ENCODE assay signal across 28 mouse cellular contexts in the genomic region with DNA sequence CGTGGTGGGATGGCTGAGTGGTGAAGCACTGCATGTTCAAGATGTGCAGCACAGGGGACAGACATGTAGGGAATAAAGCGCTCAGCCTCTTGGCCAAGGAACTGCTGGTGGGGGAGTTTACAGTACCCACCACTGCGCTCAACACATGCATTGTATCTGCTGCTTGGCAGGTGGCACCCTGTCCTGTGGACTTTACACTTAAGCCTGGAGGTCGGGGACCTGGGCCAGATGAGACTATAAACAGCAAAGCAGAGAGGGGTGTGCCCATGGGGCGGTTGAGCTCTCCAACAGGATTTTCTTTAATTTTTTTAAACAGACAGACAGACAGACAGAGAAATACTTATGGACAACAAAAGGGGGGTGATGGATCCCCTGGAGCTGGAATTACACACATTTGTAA. TPM values are rescaled to one million over a fixed set of nuclear protein-coding genes. Genes with fewer than 3 reads are reported as not detected.
DNase-seq lines count a peak whose midpoint lies in the region; ATAC-seq and TF ChIP-seq lines count a peak whose summit lies in the region.
"Had no signal": no experiment of that assay in that cellular context is flagged by ENCODE, and none has a peak within 500 bp of the region (broad histone marks: within the 10 kb centered on the region; RNA-seq: fewer than 3 reads in every experiment).

No protein-coding gene starts in this region.

- H3K27me3 ChIP-seq in hindbrain, embryonic 15.5 days = no peaks in the 10 kb centered on the region
- no peaks in the 10 kb centered on the region for H3K27me3 ChIP-seq in hindbrain, postnatal 0 days (ENCODE audit: insufficient read depth, low read length)
- H3K27me3 ChIP-seq in kidney, embryonic 14.5 days (ENCODE audit: control insufficient read depth, insufficient read depth, low read length) = no peaks in the 10 kb centered on the region
- no peaks in the 10 kb centered on the region for H3K27me3 ChIP-seq in kidney, embryonic 15.5 days
- no peaks in the 10 kb centered on the region for H3K27me3 ChIP-seq in stomach, postnatal 0 days (ENCODE audit: control insufficient read depth, insufficient read depth, low read length)
- H3K27me3 ChIP-seq: heart, embryonic 15.5 days; liver, embryonic 15.5 days; lung, embryonic 15.5 days; neural tube, embryonic 12.5 days had no signal

- H3K4me1 ChIP-seq in hindbrain, embryonic 15.5 days (replicated peaks) = peaks cover 3% of the 10 kb centered on the region; the same call in 1 of the 2 replicates
- no peaks in the 10 kb centered on the region for H3K4me1 ChIP-seq in hindbrain, postnatal 0 days (ENCODE audit: insufficient read depth, low read length)
- no peaks in the 10 kb centered on the region for H3K4me1 ChIP-seq in kidney, embryonic 14.5 days (ENCODE audit: control insufficient read depth, insufficient read depth, low read length)
- peaks cover 5% of the 10 kb centered on the region; the same call in 1 of the 2 replicates for H3K4me1 ChIP-seq in kidney, embryonic 15.5 days
- no peaks in the 10 kb centered on the region for H3K4me1 ChIP-seq in stomach, postnatal 0 days (replicated peaks; ENCODE audit: control insufficient read depth, insufficient read depth)
- H3K4me1 ChIP-seq: lung, embryonic 15.5 days; neural tube, embryonic 12.5 days had no signal

- no peak for TF ChIP-seq CTCF in hindbrain, postnatal 0 days (IDR thresholded peaks at IDR 0.05; ENCODE audit: low read depth)
- TF ChIP-seq CTCF in stomach, postnatal 0 days (IDR thresholded peaks at IDR 0.05; ENCODE audit: low read depth) = no peak

- no peak for TF ChIP-seq EP300 in stomach, postnatal 0 days (optimal IDR thresholded peaks at IDR 0.05)

- H3K9ac ChIP-seq in hindbrain, embryonic 15.5 days = no peak overlapping the region
- no peak overlapping the region for H3K9ac ChIP-seq in hindbrain, postnatal 0 days (replicated peaks; ENCODE audit: low read length)
- H3K9ac ChIP-seq in kidney, embryonic 14.5 days (ENCODE audit: low read depth, low read length) = no peak overlapping the region
- H3K9ac ChIP-seq in kidney, embryonic 15.5 days = no peak overlapping the region
- no peak overlapping the region for H3K9ac ChIP-seq in stomach, postnatal 0 days (ENCODE audit: low read length)
- H3K9ac ChIP-seq: heart, embryonic 15.5 days; liver, embryonic 15.5 days; lung, embryonic 15.5 days; neural tube, embryonic 12.5 days had no signal

- H3K4me2 ChIP-seq in hindbrain, embryonic 15.5 days = no peak overlapping the region
- no peak overlapping the region for H3K4me2 ChIP-seq in hindbrain, postnatal 0 days (ENCODE audit: low read depth, low read length)
- H3K4me2 ChIP-seq in kidney, embryonic 14.5 days (replicated peaks; ENCODE audit: low read depth, low read length) = no peak overlapping the region
- H3K4me2 ChIP-seq in kidney, embryonic 15.5 days = no peak overlapping the region
- no peak overlapping the region for H3K4me2 ChIP-seq in stomach, postnatal 0 days (replicated peaks; ENCODE audit: low read depth)
- H3K4me2 ChIP-seq: heart, embryonic 15.5 days; liver, embryonic 15.5 days; lung, embryonic 15.5 days; midbrain, embryonic 11.5 days; neural tube, embryonic 12.5 days had no signal

- 0 out of 2 replicates have a peak, but pooled peaks have one; percentile 20 for ATAC-seq in hindbrain, embryonic 15.5 days (ENCODE audit: low FRiP score, low read depth)
- no peak for ATAC-seq in hindbrain, postnatal 0 days
- ATAC-seq in kidney, embryonic 14.5 days (ENCODE audit: low FRiP score, low TSS enrichment) = no peak
- ATAC-seq in kidney, embryonic 15.5 days (replicated peaks; ENCODE audit: low FRiP score) = 0 out of 2 replicates have a peak, but pooled peaks have one; percentile 22
- peak; percentile 27; the same call in 1 of the 2 replicates for ATAC-seq in stomach, postnatal 0 days (ENCODE audit: low FRiP score, low TSS enrichment)
- ATAC-seq: CD4-positive, CD25-positive, alpha-beta regulatory T cell, adult 4 months; forebrain, embryonic 16.5 days; midbrain, embryonic 16.5 days had no signal

- no peak overlapping the region for H3K27ac ChIP-seq in hindbrain, embryonic 15.5 days (replicated peaks)
- no peak overlapping the region for H3K27ac ChIP-seq in hindbrain, postnatal 0 days
- H3K27ac ChIP-seq in kidney, embryonic 14.5 days (ENCODE audit: low read depth, low read length) = no peak overlapping the region
- H3K27ac ChIP-seq in kidney, embryonic 15.5 days = no peak overlapping the region
- no peak overlapping the region for H3K27ac ChIP-seq in stomach, postnatal 0 days (replicated peaks)
- H3K27ac ChIP-seq: gastrocnemius, adult 2 months; heart, embryonic 15.5 days; liver, embryonic 15.5 days; lung, embryonic 15.5 days; neural tube, embryonic 12.5 days had no signal

- no peaks in the 10 kb centered on the region for H3K9me3 ChIP-seq in hindbrain, embryonic 15.5 days
- H3K9me3 ChIP-seq in hindbrain, postnatal 0 days (ENCODE audit: low read length) = no peaks in the 10 kb centered on the region
- H3K9me3 ChIP-seq in kidney, embryonic 14.5 days (ENCODE audit: control insufficient read depth, low read length) = no peaks in the 10 kb centered on the region
- H3K9me3 ChIP-seq in kidney, embryonic 15.5 days (replicated peaks) = no peaks in the 10 kb centered on the region
- H3K9me3 ChIP-seq in stomach, postnatal 0 days (ENCODE audit: control insufficient read depth, low read length) = no peaks in the 10 kb centered on the region
- H3K9me3 ChIP-seq: heart, embryonic 15.5 days; liver, embryonic 15.5 days; lung, embryonic 15.5 days; neural tube, embryonic 12.5 days had no signal

- DNase-seq in hindbrain, postnatal 0 days (ENCODE audit: low spot score) = no peak
- peak; percentile 50 to 53 for DNase-seq in kidney, adult 8-10 months
- DNase-seq in stomach, postnatal 0 days (ENCODE audit: low spot score) = no peak
- DNase-seq in lung, postnatal 36 days = no peak
- DNase-seq: adrenal gland, postnatal 14 days; cerebellum, adult 11 months; cerebellum, adult 9-11 months; embryo, embryonic 11 days; gastrocnemius, adult 2 months; layer of hippocampus, postnatal 36 days; left cerebral cortex, postnatal 4 days; right cerebral cortex, adult 18-20 months; spleen, adult 18-20 months; thymus, adult 18-20 months; thymus, postnatal 25 days had no signal

- H3K36me3 ChIP-seq in hindbrain, embryonic 15.5 days = no peaks in the 10 kb centered on the region; the same call in 1 of the 2 replicates
- H3K36me3 ChIP-seq in hindbrain, postnatal 0 days (ENCODE audit: insufficient read depth, low read length) = peaks cover 9% of the 10 kb centered on the region; the same call in 1 of the 2 replicates
- H3K36me3 ChIP-seq in kidney, embryonic 14.5 days (ENCODE audit: control insufficient read depth, insufficient read depth, low read length) = peaks cover 7% of the 10 kb centered on the region; the same call in 1 of the 2 replicates
- peaks cover 7% of the 10 kb centered on the region for H3K36me3 ChIP-seq in kidney, embryonic 15.5 days
- no peaks in the 10 kb centered on the region for H3K36me3 ChIP-seq in stomach, postnatal 0 days (ENCODE audit: control insufficient read depth, insufficient read depth, low read length)
- H3K36me3 ChIP-seq: heart, embryonic 15.5 days had no signal

- 90% methylated on average over 5 of the region's 5 CpGs for WGBS in hindbrain, embryonic 15.5 days
- 92% methylated on average over 5 of the region's 5 CpGs for WGBS in hindbrain, postnatal 0 days
- 90% methylated on average over 5 of the region's 5 CpGs for WGBS in kidney, embryonic 14.5 days
- WGBS in kidney, embryonic 15.5 days = 92% methylated on average over 5 of the region's 5 CpGs
- 86% methylated on average over 5 of the region's 5 CpGs for WGBS in stomach, postnatal 0 days

- H3K4me3 ChIP-seq in hindbrain, embryonic 15.5 days = no peak overlapping the region
- no peak overlapping the region for H3K4me3 ChIP-seq in hindbrain, postnatal 0 days (ENCODE audit: low read length)
- no peak overlapping the region for H3K4me3 ChIP-seq in kidney, embryonic 14.5 days (ENCODE audit: low read length)
- H3K4me3 ChIP-seq in kidney, embryonic 15.5 days (replicated peaks) = no peak overlapping the region
- H3K4me3 ChIP-seq in stomach, postnatal 0 days (ENCODE audit: low read depth, low read length) = no peak overlapping the region
- H3K4me3 ChIP-seq: erythroblast, embryonic 14.5 days; gastrocnemius, adult 2 months; heart, embryonic 15.5 days; liver, embryonic 15.5 days; lung, embryonic 15.5 days; neural tube, embryonic 12.5 days had no signal

RNA-seq across cellular contexts. Expression of a gene that starts 6.7 kb away (rescaled TPM):
- polyA plus RNA-seq in hindbrain, embryonic 15.5 days (2015; fragmentation: Nextera tagmentation; extraction: Ambion mirVana) = 7.8 and 10.9 TPM in 2 replicates
- 2.4 and 8.7 TPM in 2 replicates for total RNA-seq in hindbrain, postnatal 0 days (2014; rRNA removed)
- 3.9 and 4.3 TPM in 2 replicates for polyA plus RNA-seq in hindbrain, postnatal 0 days (2015; fragmentation: Nextera tagmentation; extraction: Ambion mirVana)
- polyA plus RNA-seq in kidney, embryonic 14.5 days (2014; fragmentation: Nextera tagmentation; extraction: Ambion mirVana) = 3.6 and 5.0 TPM in 2 replicates
- polyA plus RNA-seq in kidney, embryonic 15.5 days (2015; fragmentation: Nextera tagmentation; extraction: Ambion mirVana) = 5.9 and 6.8 TPM in 2 replicates
- 1.8 and 2.3 TPM in 2 replicates for polyA plus RNA-seq in stomach, postnatal 0 days (2015; fragmentation: Nextera tagmentation; extraction: Ambion mirVana)
- total RNA-seq: gastrocnemius, adult 2 months had no signal
- polyA plus RNA-seq: erythroblast, embryonic 14.5 days had no signal

RNA-seq across cellular contexts. Expression of a gene that starts 32.2 kb away (rescaled TPM):
- polyA plus RNA-seq in hindbrain, embryonic 15.5 days (2015; fragmentation: Nextera tagmentation; extraction: Ambion mirVana) = 1.5 and 1.7 TPM in 2 replicates
- total RNA-seq in hindbrain, postnatal 0 days (2014; rRNA removed) = 1.2 and 2.3 TPM in 2 replicates
- 1.2 TPM in 2 replicates for polyA plus RNA-seq in hindbrain, postnatal 0 days (2015; fragmentation: Nextera tagmentation; extraction: Ambion mirVana)
- 6.8 and 7.4 TPM in 2 replicates for polyA plus RNA-seq in kidney, embryonic 14.5 days (2014; fragmentation: Nextera tagmentation; extraction: Ambion mirVana)
- 7.4 and 9.6 TPM in 2 replicates for polyA plus RNA-seq in kidney, embryonic 15.5 days (2015; fragmentation: Nextera tagmentation; extraction: Ambion mirVana)
- 6.6 and 9.2 TPM in 2 replicates for polyA plus RNA-seq in stomach, postnatal 0 days (2015; fragmentation: Nextera tagmentation; extraction: Ambion mirVana)
- total RNA-seq: megakaryocyte, adult 5-6 weeks had no signal
- polyA plus RNA-seq: CD4-positive, CD25-positive, alpha-beta regulatory T cell, adult 4 months had no signal

RNA-seq across cellular contexts. Expression of a gene that starts 59.4 kb away (rescaled TPM):
- 23.7 and 25.2 TPM in 2 replicates for polyA plus RNA-seq in hindbrain, embryonic 15.5 days (2015; fragmentation: Nextera tagmentation; extraction: Ambion mirVana)
- 20.8 and 22.5 TPM in 2 replicates for total RNA-seq in hindbrain, postnatal 0 days (2014; rRNA removed)
- 15.5 and 17.5 TPM in 2 replicates for polyA plus RNA-seq in hindbrain, postnatal 0 days (2015; fragmentation: Nextera tagmentation; extraction: Ambion mirVana)
- polyA plus RNA-seq in kidney, embryonic 14.5 days (2014; fragmentation: Nextera tagmentation; extraction: Ambion mirVana) = 22.0 and 26.8 TPM in 2 replicates
- polyA plus RNA-seq in kidney, embryonic 15.5 days (2015; fragmentation: Nextera tagmentation; extraction: Ambion mirVana) = 22.4 and 23.0 TPM in 2 replicates
- 9.8 and 11.5 TPM in 2 replicates for polyA plus RNA-seq in stomach, postnatal 0 days (2015; fragmentation: Nextera tagmentation; extraction: Ambion mirVana)

Comparison
In these comparisons a context has a peak if more than half of its experiments do, and no peak if none do; other contexts are left out.
1. ATAC-seq: peak in hindbrain, embryonic 15.5 days (single experiment), kidney, embryonic 15.5 days (single experiment) and stomach, postnatal 0 days (single experiment); none in hindbrain, postnatal 0 days (single experiment) and kidney, embryonic 14.5 days (single experiment).
2. DNase-seq: peak in kidney, adult 8-10 months (2 of 2); none in hindbrain, postnatal 0 days (single experiment), stomach, postnatal 0 days (single experiment) and lung, postnatal 36 days (single experiment).